Mouse (Mus musculus): ENCODE results near the gene Hnrnpab.

DNA sequence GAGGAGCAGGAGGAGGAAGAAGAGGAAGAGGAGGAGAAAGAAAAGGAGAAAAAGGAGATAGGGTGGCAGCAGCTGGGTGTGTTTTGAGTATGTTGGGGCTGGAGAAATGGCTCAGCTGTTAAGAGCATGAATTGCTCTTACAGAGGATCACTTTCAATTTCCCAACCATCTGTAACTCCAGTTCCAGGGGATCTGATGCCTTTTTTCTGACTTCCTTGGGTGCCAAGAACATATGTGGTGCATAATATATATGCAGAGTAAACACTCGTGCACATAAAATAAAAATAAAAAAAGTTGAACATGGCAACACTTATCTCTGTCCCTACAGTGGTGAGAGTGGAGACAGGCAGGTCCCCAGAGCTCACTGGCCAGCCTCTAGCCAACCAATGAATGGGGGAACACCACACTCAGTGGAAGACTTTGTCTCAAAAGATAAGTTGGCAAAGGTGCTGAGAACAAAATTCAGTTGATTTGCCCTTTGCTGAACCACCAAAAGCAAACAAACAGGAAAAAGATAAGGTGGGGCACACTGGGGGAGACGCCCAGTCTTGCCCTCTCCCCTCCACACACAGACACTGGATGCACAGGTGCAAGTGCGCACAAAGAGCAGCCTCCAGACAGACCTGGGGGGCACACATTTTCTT is 2.7 kb upstream of the Hnrnpab start:
- TF ChIP-seq CTCF (IDR thresholded peaks at IDR 0.05; ENCODE audit: control insufficient read depth, insufficient read depth, insufficient read length) (no peak), MAX (IDR thresholded peaks at IDR 0.05) (no peak), MYOG (IDR thresholded peaks at IDR 0.05; ENCODE audit: control insufficient read depth, extremely low read depth, insufficient read length) (no peak), MYOD1 (IDR thresholded peaks at IDR 0.05; ENCODE audit: control insufficient read depth, insufficient read length, low read depth) (no peak)

Data from C2C12 (cell line).